Mouse (Mus musculus): Measurements from ENCODE around the gene Icosl. TPM values are rescaled to one million over a fixed set of nuclear protein-coding genes. Genes with fewer than 3 reads are reported as not detected.
"Not testable (repeated sequence)": the region's sequence is repeated elsewhere in the genome, so short reads cannot be mapped to it uniquely, and the experiment has no call there.

The Icosl gene
- total RNA-seq, 2 experiments from 2014 or later = 1.3 to 1.7 TPM

GRCm38 (mm10) chr10:78115153-78115552 lies 46.1 kb downstream of the Icosl start:
- no peak for DNase-seq

- DNase-seq = no peak
Observed at GRCm38 (mm10) chr10:78119422-78119821, 50.3 kb downstream of the Icosl start.

GRCm38 (mm10) chr10:78124137-78124536 lies 55.0 kb downstream of the Icosl start:
- not testable (repeated sequence) for DNase-seq

GRCm38 (mm10) chr10:78125061-78125460 lies 56.0 kb downstream of the Icosl start:
- DNase-seq = not testable (repeated sequence)

GRCm38 (mm10) chr10:78126311-78126710 lies 57.2 kb downstream of the Icosl start:
- no peak for DNase-seq

GRCm38 (mm10) chr10:78127046-78127870 lies 58.2 kb downstream of the Icosl start:
- DNase-seq = no peak

GRCm38 (mm10) chr10:78127931-78128330 lies 58.8 kb downstream of the Icosl start:
- no peak for DNase-seq

- no peak for DNase-seq
Observed at GRCm38 (mm10) chr10:78128647-78129046, 59.5 kb downstream of the Icosl start.

- DNase-seq = no peak
Observed at GRCm38 (mm10) chr10:78129423-78129822, 60.3 kb downstream of the Icosl start.

GRCm38 (mm10) chr10:78129998-78130397 lies 60.9 kb downstream of the Icosl start:
- DNase-seq = no peak

Other genes with a start within 250 kb of the Icosl start
- not detected for gene Krtap10-4, start 242.2 kb upstream of the Icosl start, total RNA-seq (2021)
- gene Krtap10-10, start 233.4 kb upstream of the Icosl start, total RNA-seq (2021) = not detected
- not detected for gene Gm36176, start 222.5 kb upstream of the Icosl start, total RNA-seq (2021)
- gene Gm10318, start 216.4 kb upstream of the Icosl start, total RNA-seq (2021) = not detected
- not detected for gene Gm3285, start 207.3 kb upstream of the Icosl start, total RNA-seq (2021)
- under 1 TPM; 0.18 to 0.32 TPM for gene Lrrc3, start 166.8 kb upstream of the Icosl start, total RNA-seq (2021)
- gene Trpm2, start 98.7 kb upstream of the Icosl start, total RNA-seq (2021) = under 1 TPM; 0.26 to 0.83 TPM
- 1 to 10 TPM; 4.0 to 4.7 TPM for gene 1810043G02Rik, start 90.8 kb upstream of the Icosl start, total RNA-seq (2021)
- 1 to 10 TPM; 5.2 to 7.7 TPM for gene Pfkl, start 59.2 kb upstream of the Icosl start, total RNA-seq (2021)
- gene Dnmt3l, start 27.4 kb upstream of the Icosl start, total RNA-seq (2021) = not detected
- gene Aire, start 25.7 kb upstream of the Icosl start, total RNA-seq (2021) = not detected
- 100 to 1,000 TPM; 225 to 235 TPM for gene D10Jhu81e, start 100.5 kb downstream of the Icosl start, total RNA-seq (2021)
- gene Pwp2, start 115.8 kb downstream of the Icosl start, total RNA-seq (2021) = 1 to 10 TPM; 7.6 to 8.3 TPM
- gene Trappc10, start 175.3 kb downstream of the Icosl start, total RNA-seq (2021) = 10 to 100 TPM; 31.0 to 32.9 TPM

Measured in gastrocnemius, postnatal 25 days (tissue).